ENCODE assay signal across 9 mouse cellular contexts in genomic region chr10:110882701-110883100, GRCm38 (mm10).
DNase-seq lines count a peak whose midpoint lies in the region.
"Had no signal": no experiment of that assay in that cellular context is flagged by ENCODE, and none has a peak within 500 bp of the region (broad histone marks: within the 10 kb centered on the region; RNA-seq: fewer than 3 reads in every experiment).

No protein-coding gene starts in this region.

- peak; percentile 17 for DNase-seq in cerebellum, adult 8-10 months
- DNase-seq in cerebellum, adult 11 months: no peak
- DNase-seq in cerebellum, adult 9-11 months: peak; percentile 38
- DNase-seq in cerebellum, postnatal 14 days: peak; percentile 10 to 22
- DNase-seq in ovary, postnatal 10 days (ENCODE audit: low spot score): no peak
- no peak for DNase-seq in thymus, postnatal 25 days
- DNase-seq: forebrain, postnatal 0 days; gastrocnemius, adult 2 months; gastrocnemius, postnatal 14 days had no signal

Comparison
In these comparisons a context has a peak if more than half of its experiments do, and no peak if none do; other contexts are left out.
1. DNase-seq: peak in cerebellum, adult 8-10 months (single experiment), cerebellum, adult 9-11 months (single experiment) and cerebellum, postnatal 14 days (2 of 2); none in cerebellum, adult 11 months (single experiment), ovary, postnatal 10 days (single experiment) and thymus, postnatal 25 days (single experiment).